Mouse (Mus musculus): ENCODE data around the gene Gnpnat1. TPM values are rescaled to one million over a fixed set of nuclear protein-coding genes. Genes with fewer than 3 reads are reported as not detected.

The Gnpnat1 gene
- polyA plus RNA-seq, 1 experiment from 2014 or later, result 83.3 TPM

DNA sequence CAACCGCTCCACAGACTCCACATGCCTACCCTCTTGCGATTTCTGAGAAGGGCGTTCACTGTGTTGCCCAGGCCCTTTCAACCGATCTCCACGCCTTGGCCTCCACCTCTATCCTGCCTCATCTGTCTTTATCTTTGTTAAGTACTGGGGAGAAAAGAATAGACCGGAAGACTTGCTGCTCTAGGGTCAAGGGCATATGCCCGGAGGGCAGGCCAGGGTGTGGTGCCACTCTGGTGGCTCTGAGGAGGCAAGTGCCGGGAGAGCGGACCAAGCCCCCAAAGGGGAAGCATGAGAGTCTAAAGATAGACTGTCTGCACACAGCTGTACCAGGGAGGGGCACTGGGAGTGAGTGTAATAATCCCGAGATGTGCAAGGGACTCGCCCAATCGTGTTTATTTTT, 40.7 kb upstream of the Gnpnat1 start:
- H3K36me3 ChIP-seq (ENCODE audit: insufficient read depth, low read length), result no peaks in the 10 kb centered on the region
- H3K27me3 ChIP-seq (ENCODE audit: insufficient read depth, low read length), result no peaks in the 10 kb centered on the region
- DNase-seq (ENCODE audit: low spot score), result no peak
- H3K4me3 ChIP-seq (replicated peaks; ENCODE audit: low read depth, low read length), result no peak overlapping the region
- H3K27ac ChIP-seq, result peak overlapping the region; percentile 38
- no peak overlapping the region for H3K9ac ChIP-seq (ENCODE audit: low read depth, low read length)
- H3K4me1 ChIP-seq (replicated peaks; ENCODE audit: insufficient read depth, low read length), result peaks cover 29% of the 10 kb centered on the region
- H3K9me3 ChIP-seq (replicated peaks; ENCODE audit: low read length), result no peaks in the 10 kb centered on the region
- TF ChIP-seq CTCF (IDR thresholded peaks at IDR 0.05; ENCODE audit: low read depth), result no peak
- ATAC-seq (replicated peaks; ENCODE audit: low FRiP score, low read depth), result no peak
- 47% methylated on average over 12 of the region's 12 CpGs for WGBS
- no peak overlapping the region for H3K4me2 ChIP-seq (ENCODE audit: low read length)

- ATAC-seq (replicated peaks; ENCODE audit: low FRiP score, low read depth), result no peak
- Histone ChIP-seq H3K36me3 (ENCODE audit: insufficient read depth, low read length) (no peaks in the 10 kb centered on the region), H3K4me1 (replicated peaks; ENCODE audit: insufficient read depth, low read length) (peaks cover 29% of the 10 kb centered on the region), H3K4me2 (ENCODE audit: low read length) (no peak overlapping the region), H3K9ac (ENCODE audit: low read depth, low read length) (no peak overlapping the region), H3K27me3 (ENCODE audit: insufficient read depth, low read length) (no peaks in the 10 kb centered on the region), H3K4me3 (replicated peaks; ENCODE audit: low read depth, low read length) (no peak overlapping the region), H3K9me3 (replicated peaks; ENCODE audit: low read length) (no peaks in the 10 kb centered on the region), H3K27ac (peak overlapping the region; percentile 38)
- TF ChIP-seq CTCF (IDR thresholded peaks at IDR 0.05; ENCODE audit: low read depth), result no peak
- peak; percentile 20 for DNase-seq (ENCODE audit: low spot score)
- WGBS, result 47% methylated on average over 7 of the region's 7 CpGs
Observed at GRCm38 (mm10) chr14:45444870-45445269, 40.2 kb upstream of the Gnpnat1 start.

GRCm38 (mm10) chr14:45442781-45443560, 38.3 kb upstream of the Gnpnat1 start:
- Histone ChIP-seq H3K9ac (ENCODE audit: low read depth, low read length) (no peak overlapping the region), H3K4me3 (replicated peaks; ENCODE audit: low read depth, low read length) (no peak overlapping the region), H3K4me2 (ENCODE audit: low read length) (no peak overlapping the region), H3K27me3 (ENCODE audit: insufficient read depth, low read length) (no peaks in the 10 kb centered on the region), H3K9me3 (replicated peaks; ENCODE audit: low read length) (no peaks in the 10 kb centered on the region), H3K36me3 (ENCODE audit: insufficient read depth, low read length) (no peaks in the 10 kb centered on the region), H3K4me1 (replicated peaks; ENCODE audit: insufficient read depth, low read length) (peaks cover 33% of the 10 kb centered on the region), H3K27ac (0 out of 2 replicates have a peak overlapping the region, but pooled peaks have one; percentile 3)
- no peak for TF ChIP-seq CTCF (IDR thresholded peaks at IDR 0.05; ENCODE audit: low read depth)
- WGBS, result 41% methylated on average over 12 of the region's 12 CpGs
- ATAC-seq (replicated peaks; ENCODE audit: low FRiP score, low read depth), result no peak
- DNase-seq (ENCODE audit: low spot score), result peak; percentile 69

GRCm38 (mm10) chr14:45441291-45441690, 36.6 kb upstream of the Gnpnat1 start:
- Histone ChIP-seq H3K36me3 (ENCODE audit: insufficient read depth, low read length) (no peaks in the 10 kb centered on the region), H3K4me1 (replicated peaks; ENCODE audit: insufficient read depth, low read length) (peaks cover 26% of the 10 kb centered on the region), H3K27me3 (ENCODE audit: insufficient read depth, low read length) (no peaks in the 10 kb centered on the region), H3K27ac (no peak overlapping the region), H3K9ac (ENCODE audit: low read depth, low read length) (no peak overlapping the region), H3K9me3 (replicated peaks; ENCODE audit: low read length) (no peaks in the 10 kb centered on the region), H3K4me2 (ENCODE audit: low read length) (no peak overlapping the region), H3K4me3 (replicated peaks; ENCODE audit: low read depth, low read length) (no peak overlapping the region)
- TF ChIP-seq CTCF (IDR thresholded peaks at IDR 0.05; ENCODE audit: low read depth), result no peak
- WGBS, result 66% methylated on average over 6 of the region's 6 CpGs
- DNase-seq (ENCODE audit: low spot score) (peak; percentile 9), ATAC-seq (replicated peaks; ENCODE audit: low FRiP score, low read depth) (no peak)

DNA sequence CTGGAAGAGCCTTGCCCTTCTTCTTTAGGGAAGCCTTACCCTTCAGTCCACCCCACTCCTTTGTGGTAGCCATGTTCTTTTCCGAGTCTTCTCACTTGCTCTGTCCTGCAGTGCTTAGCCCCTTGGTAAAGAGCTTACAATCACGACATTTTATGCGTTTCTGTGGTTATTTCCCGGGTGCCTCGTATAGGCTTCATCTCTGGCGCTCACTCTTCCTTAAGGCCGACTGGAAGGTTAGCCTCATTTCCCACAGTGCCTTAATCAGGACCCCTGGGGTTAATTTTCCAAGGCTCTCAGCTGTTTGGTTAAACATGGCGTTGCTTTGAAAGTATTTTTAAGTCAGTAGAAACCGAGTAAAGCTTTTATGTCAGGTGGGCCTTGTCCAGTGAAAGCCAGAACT, 34.7 kb upstream of the Gnpnat1 start:
- Histone ChIP-seq H3K27me3 (ENCODE audit: insufficient read depth, low read length) (no peaks in the 10 kb centered on the region), H3K36me3 (ENCODE audit: insufficient read depth, low read length) (no peaks in the 10 kb centered on the region), H3K4me3 (replicated peaks; ENCODE audit: low read depth, low read length) (no peak overlapping the region), H3K4me2 (ENCODE audit: low read length) (no peak overlapping the region), H3K4me1 (replicated peaks; ENCODE audit: insufficient read depth, low read length) (peaks cover 11% of the 10 kb centered on the region; the same call in 1 of the 2 replicates), H3K9me3 (replicated peaks; ENCODE audit: low read length) (no peaks in the 10 kb centered on the region), H3K27ac (peak overlapping the region; percentile 54; the same call in 1 of the 2 replicates), H3K9ac (ENCODE audit: low read depth, low read length) (no peak overlapping the region)
- no peak for DNase-seq (ENCODE audit: low spot score)
- no peak for ATAC-seq (replicated peaks; ENCODE audit: low FRiP score, low read depth)
- WGBS, result 79% methylated on average over 9 of the region's 9 CpGs
- TF ChIP-seq CTCF (IDR thresholded peaks at IDR 0.05; ENCODE audit: low read depth), result no peak

- 81% methylated on average over 2 of the region's 2 CpGs for WGBS
- H3K9me3 ChIP-seq (replicated peaks; ENCODE audit: low read length), result no peaks in the 10 kb centered on the region
- ATAC-seq (replicated peaks; ENCODE audit: low FRiP score, low read depth) (no peak), DNase-seq (ENCODE audit: low spot score) (peak; percentile 51)
- H3K4me1 ChIP-seq (replicated peaks; ENCODE audit: insufficient read depth, low read length), result peaks cover 11% of the 10 kb centered on the region; the same call in 1 of the 2 replicates
- H3K36me3 ChIP-seq (ENCODE audit: insufficient read depth, low read length), result no peaks in the 10 kb centered on the region
- no peaks in the 10 kb centered on the region for H3K27me3 ChIP-seq (ENCODE audit: insufficient read depth, low read length)
- no peak overlapping the region for H3K4me3 ChIP-seq (replicated peaks; ENCODE audit: low read depth, low read length)
- no peak for TF ChIP-seq CTCF (IDR thresholded peaks at IDR 0.05; ENCODE audit: low read depth)
- no peak overlapping the region for H3K27ac ChIP-seq
- H3K4me2 ChIP-seq (ENCODE audit: low read length), result no peak overlapping the region
- H3K9ac ChIP-seq (ENCODE audit: low read depth, low read length), result no peak overlapping the region
Observed at GRCm38 (mm10) chr14:45438931-45439275, 34.2 kb upstream of the Gnpnat1 start.
